ENCODE assay signal across 8 mouse cellular contexts in genomic region chr11:53845680-53846079, GRCm38 (mm10). TPM values are rescaled to one million over a fixed set of nuclear protein-coding genes. Genes with fewer than 3 reads are reported as not detected.
DNase-seq lines count a peak whose midpoint lies in the region; ATAC-seq lines count a peak whose summit lies in the region.
"Had no signal": no experiment of that assay in that cellular context is flagged by ENCODE, and none has a peak within 500 bp of the region (broad histone marks: within the 10 kb centered on the region; RNA-seq: fewer than 3 reads in every experiment).

No protein-coding gene starts in this region.

- ATAC-seq in hematopoietic stem cell, adult 5-6 weeks (replicated peaks in 1 of 2; ENCODE audit: insufficient read depth in 1 of 2, low FRiP score in 2 of 2, low TSS enrichment in 1 of 2, low read depth in 1 of 2, poor library complexity in 2 of 2, severe bottlenecking in 2 of 2) = peak; percentile 34 to 50; a peak in 3 of 4 replicates
- ATAC-seq in neutrophil, adult 5-6 weeks (ENCODE audit: extremely low read depth, insufficient number of reproducible peaks, low FRiP score, poor library complexity, severe bottlenecking) = peak; percentile 39; the same call in 1 of the 2 replicates

- peak; percentile 31 for DNase-seq in lung, postnatal 25 days (ENCODE audit: low spot score)
- DNase-seq in lung, postnatal 10 days = no peak
- DNase-seq in retina, postnatal 1 day = no peak
- DNase-seq in right cerebral cortex, adult 18-20 months = no peak
- no peak for DNase-seq in urinary bladder, postnatal 36 days (ENCODE audit: low spot score in 2 of 2)
- DNase-seq: lung, postnatal 14 days had no signal

RNA-seq across cellular contexts. Expression of gene Gm12216, which starts 13.4 kb away (rescaled TPM):
- 10.5 and 15.1 TPM in 2 replicates for total RNA-seq in hematopoietic stem cell, adult 5-6 weeks (2017)
- 10.1 and 12.6 TPM in 2 replicates for total RNA-seq in neutrophil, adult 5-6 weeks (2017)

RNA-seq across cellular contexts. Expression of gene Slc22a5, which starts 45.8 kb away (rescaled TPM):
- total RNA-seq in hematopoietic stem cell, adult 5-6 weeks (2017) = 9.9 and 20.4 TPM in 2 replicates
- total RNA-seq in neutrophil, adult 5-6 weeks (2017) = 7.7 and 10.0 TPM in 2 replicates
